Mouse (Mus musculus) CH12.LX (cell line): ENCODE results near the gene Fes.

Source experiments
- BHLHE40 ChIP-seq: IDR thresholded peaks from 2 replicates; pipeline ENCODE4 v1.6.1; 2011; ENCODE audit warnings: mild to moderate bottlenecking, low read depth, low read length, improper control_type of control experiment
- CHD1 ChIP-seq: IDR thresholded peaks from 2 replicates; pipeline ENCODE4 v1.6.1; 2012; ENCODE audit warnings: low read depth, low read length, improper control_type of control experiment, inconsistent platforms
- CHD2 ChIP-seq: IDR thresholded peaks from 2 replicates; pipeline ENCODE4 v1.6.1; 2011; ENCODE audit warnings: low read length, improper control_type of control experiment
- CTCF ChIP-seq, 2 experiments: IDR thresholded peaks in 1 of 2; conservative IDR thresholded peaks in 1 of 2; 2 replicates each; pipeline ENCODE4 v1.5.1; 2011 to 2012; ENCODE audit warnings: low read depth in 2 of 2, low read length in 2 of 2, improper control_type of control experiment in 1 of 2, inconsistent platforms in 1 of 2, mild to moderate bottlenecking in 1 of 2, moderate library complexity in 1 of 2
- HCFC1 ChIP-seq: IDR thresholded peaks from 2 replicates; pipeline ENCODE4 v1.6.1; 2012; ENCODE audit warnings: low read depth, mild to moderate bottlenecking, inconsistent platforms, low read length, improper control_type of control experiment
- JUN ChIP-seq: IDR thresholded peaks from 2 replicates; pipeline ENCODE4 v1.6.1; 2011; ENCODE audit warnings: low read depth, mild to moderate bottlenecking, low read length, improper control_type of control experiment, moderate library complexity; ENCODE audit not compliant: insufficient read depth
- MAX ChIP-seq: IDR thresholded peaks from 2 replicates; pipeline ENCODE4 v1.6.1; 2011; ENCODE audit warnings: low read length, improper control_type of control experiment
- POLR2A ChIP-seq: IDR thresholded peaks from 2 replicates; pipeline ENCODE4 v1.6.1; 2011; ENCODE audit warnings: low read depth, mild to moderate bottlenecking, improper control_type of control experiment, low read length
- ZKSCAN1 ChIP-seq: IDR thresholded peaks from 2 replicates; pipeline ENCODE4 v1.6.1; 2012; ENCODE audit warnings: low read depth, inconsistent platforms, low read length, improper control_type of control experiment, borderline replicate concordance
- ZNF384 ChIP-seq: IDR thresholded peaks from 2 replicates; pipeline ENCODE4 v1.6.1; 2012; ENCODE audit warnings: low read depth, low read length, improper control_type of control experiment, inconsistent platforms

DNA sequence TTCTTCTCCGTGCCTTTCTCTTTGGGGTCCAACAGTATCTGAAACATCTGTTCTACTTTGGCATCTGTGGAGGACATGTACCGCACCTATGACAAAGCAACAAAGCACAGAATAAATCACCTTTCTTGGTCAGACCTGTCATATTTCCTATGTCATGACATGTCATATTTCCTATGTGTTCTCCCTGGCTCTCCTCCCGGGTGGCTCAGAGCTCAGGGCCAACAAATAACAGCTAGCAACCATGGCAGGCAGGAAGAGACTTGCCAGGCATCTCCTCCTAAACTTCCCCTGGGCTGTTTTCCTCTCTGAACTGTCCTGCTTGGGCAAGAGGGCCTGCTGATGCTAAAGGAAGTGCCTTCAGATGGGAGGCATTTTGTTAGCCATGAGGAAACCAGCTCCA is 50.8 kb downstream of the Fes start:
- TF ChIP-seq ZKSCAN1 (no peak), HCFC1 (no peak), CTCF (conservative IDR thresholded peaks at IDR 0.05 in 1 of 2, IDR thresholded peaks at IDR 0.05 in 1 of 2; ENCODE audit: low read depth in 2 of 2, low read length in 2 of 2) (no peak), CHD2 (no peak), MAX (no peak), CHD1 (no peak), BHLHE40 (no peak), POLR2A (no peak), JUN (no peak), ZNF384 (no peak)
